Mouse (Mus musculus) cerebellum, adult 2 months (tissue): ENCODE results near the gene Zfp354a.
A peak's percentile ranks its signal among the peaks of the same experiment; 100 is the strongest.

Experiments used
- CTCF ChIP-seq: fragments of 200-500 bp; IDR thresholded peaks from 2 replicates; pipeline ENCODE4 v1.5.1; 2011; ENCODE audit warnings: low read depth, mild to moderate bottlenecking, control low read depth, low read length, moderate library complexity, borderline replicate concordance; ENCODE audit not compliant: insufficient read depth
- POLR2A ChIP-seq: fragments of 200-500 bp; IDR thresholded peaks from 2 replicates; pipeline ENCODE4 v1.6.1; 2011; ENCODE audit warnings: low read length, control low read depth, borderline replicate concordance; ENCODE audit not compliant: insufficient read depth

- TF ChIP-seq CTCF, result peak; percentile 44; the same call in 1 of the 2 replicates
- no peak for TF ChIP-seq POLR2A
Observed at GRCm38 (mm10) chr11:51032851-51033250, 26.2 kb upstream of the Zfp354a start.
